Mouse (Mus musculus) liver, adult (tissue): Measurements from ENCODE around the gene Lemd1.

Source experiments
- GATA4 ChIP-seq: IDR thresholded peaks from 2 replicates; pipeline ENCODE4 v1.6.1; 2014; ENCODE audit warnings: mild to moderate bottlenecking, low read length; ENCODE audit not compliant: insufficient replicate concordance

The Lemd1 gene

GRCm38 (mm10) chr1:132237585-132238159 lies 46.4 kb downstream of the Lemd1 start:
- no peak for TF ChIP-seq GATA4

GRCm38 (mm10) chr1:132245010-132245409 lies 53.8 kb downstream of the Lemd1 start:
- no peak for TF ChIP-seq GATA4

GRCm38 (mm10) chr1:132246137-132246536 lies 54.9 kb downstream of the Lemd1 start:
- TF ChIP-seq GATA4: no peak

- no peak for TF ChIP-seq GATA4
These were observed 55.4 kb downstream of the Lemd1 start for GRCm38 (mm10) chr1:132246641-132247040.

- no peak for TF ChIP-seq GATA4
These were observed 63.2 kb downstream of the Lemd1 start for GRCm38 (mm10) chr1:132254467-132254866.

- no peak for TF ChIP-seq GATA4
These were observed 69.1 kb downstream of the Lemd1 start for GRCm38 (mm10) chr1:132260331-132260730.

GRCm38 (mm10) chr1:132261058-132261457 lies 69.8 kb downstream of the Lemd1 start:
- TF ChIP-seq GATA4: no peak

- no peak for TF ChIP-seq GATA4
These were observed 72.4 kb downstream of the Lemd1 start for GRCm38 (mm10) chr1:132263618-132264017.

- TF ChIP-seq GATA4: no peak
These were observed 73.3 kb downstream of the Lemd1 start for GRCm38 (mm10) chr1:132264577-132264976.

- TF ChIP-seq GATA4: no peak
These were observed 74.1 kb downstream of the Lemd1 start for GRCm38 (mm10) chr1:132265211-132265859.

GRCm38 (mm10) chr1:132265936-132266335 lies 74.7 kb downstream of the Lemd1 start:
- TF ChIP-seq GATA4: no peak

- TF ChIP-seq GATA4: no peak
These were observed 75.7 kb downstream of the Lemd1 start for GRCm38 (mm10) chr1:132266791-132267557.

GRCm38 (mm10) chr1:132267959-132268358 lies 76.7 kb downstream of the Lemd1 start:
- no peak for TF ChIP-seq GATA4

- TF ChIP-seq GATA4: no peak
These were observed 77.3 kb downstream of the Lemd1 start for GRCm38 (mm10) chr1:132268418-132269060.

GRCm38 (mm10) chr1:132271237-132271636 lies 80.0 kb downstream of the Lemd1 start:
- no peak for TF ChIP-seq GATA4

GRCm38 (mm10) chr1:132276694-132277093 lies 85.5 kb downstream of the Lemd1 start:
- no peak for TF ChIP-seq GATA4
